Comparison of ENCODE assay signal across 10 mouse cellular contexts in genomic region chr14:79202722-79203362, GRCm38 (mm10). TPM values are rescaled to one million over a fixed set of nuclear protein-coding genes. Genes with fewer than 3 reads are reported as not detected.
DNase-seq lines count a peak whose midpoint lies in the region; ATAC-seq lines count a peak whose summit lies in the region.
"Had no signal": no experiment of that assay in that cellular context is flagged by ENCODE, and none has a peak within 500 bp of the region (broad histone marks: within the 10 kb centered on the region; RNA-seq: fewer than 3 reads in every experiment).

No protein-coding gene starts in this region.

- no peaks in the 10 kb centered on the region for H3K9me3 ChIP-seq in kidney, embryonic 15.5 days (replicated peaks)
- H3K9me3 ChIP-seq in hindbrain, embryonic 11.5 days (ENCODE audit: control insufficient read depth, low read length) = no peaks in the 10 kb centered on the region
- no peaks in the 10 kb centered on the region for H3K9me3 ChIP-seq in midbrain, embryonic 15.5 days

- WGBS in kidney, embryonic 15.5 days = 55% methylated on average over 4 of the region's 4 CpGs
- 46% methylated on average over 4 of the region's 4 CpGs for WGBS in hindbrain, embryonic 11.5 days
- WGBS in midbrain, embryonic 15.5 days = 23% methylated on average over 4 of the region's 4 CpGs

- H3K4me3 ChIP-seq in kidney, embryonic 15.5 days (replicated peaks) = no peak overlapping the region
- no peak overlapping the region for H3K4me3 ChIP-seq in hindbrain, embryonic 11.5 days (ENCODE audit: low read depth, low read length)
- H3K4me3 ChIP-seq in midbrain, embryonic 15.5 days = no peak overlapping the region

- no peak overlapping the region for H3K9ac ChIP-seq in kidney, embryonic 15.5 days
- H3K9ac ChIP-seq in hindbrain, embryonic 11.5 days (ENCODE audit: low read depth, low read length) = no peak overlapping the region
- H3K9ac ChIP-seq in midbrain, embryonic 15.5 days = no peak overlapping the region

- ATAC-seq in kidney, embryonic 15.5 days (replicated peaks; ENCODE audit: low FRiP score) = no peak
- peak; percentile 26; the same call in 1 of the 2 replicates for ATAC-seq in hindbrain, embryonic 11.5 days (ENCODE audit: low FRiP score)
- ATAC-seq in midbrain, embryonic 15.5 days (replicated peaks) = no peak
- ATAC-seq in CD4-positive, CD25-positive, alpha-beta regulatory T cell, adult 4 months = no peak

- no peaks in the 10 kb centered on the region for H3K36me3 ChIP-seq in kidney, embryonic 15.5 days
- no peaks in the 10 kb centered on the region for H3K36me3 ChIP-seq in hindbrain, embryonic 11.5 days (ENCODE audit: control insufficient read depth, insufficient read depth, low read length)
- H3K36me3 ChIP-seq in midbrain, embryonic 15.5 days (replicated peaks) = no peaks in the 10 kb centered on the region

- peak overlapping the region; percentile 48; the same call in 1 of the 2 replicates for H3K27ac ChIP-seq in kidney, embryonic 15.5 days
- peak overlapping the region; percentile 81 for H3K27ac ChIP-seq in hindbrain, embryonic 11.5 days (ENCODE audit: low read depth, low read length)
- peak overlapping the region; percentile 75 for H3K27ac ChIP-seq in midbrain, embryonic 15.5 days

- DNase-seq in kidney, adult 18-20 months = no peak
- DNase-seq in embryo, embryonic 9.5 days (ENCODE audit: extremely low spot score) = peak; percentile 37
- peak; percentile 44 for DNase-seq in hindbrain, embryonic 11.5 days (ENCODE audit: low spot score)
- DNase-seq in c-Kit-positive CD71-positive TER-119-positive erythroid progenitor cells, embryonic 14.5 days (ENCODE audit: low spot score) = no peak
- no peak for DNase-seq in gastrocnemius, postnatal 4 days (ENCODE audit: low spot score in 2 of 2)

- peak overlapping the region; percentile 21; the same call in 1 of the 2 replicates for H3K4me2 ChIP-seq in kidney, embryonic 15.5 days
- no peak overlapping the region for H3K4me2 ChIP-seq in hindbrain, embryonic 11.5 days (replicated peaks; ENCODE audit: low read depth, low read length)
- no peak overlapping the region; the same call in 1 of the 2 replicates for H3K4me2 ChIP-seq in midbrain, embryonic 15.5 days

- no peaks in the 10 kb centered on the region for H3K27me3 ChIP-seq in kidney, embryonic 15.5 days
- H3K27me3 ChIP-seq in hindbrain, embryonic 11.5 days (ENCODE audit: control insufficient read depth, insufficient read depth, low read length) = no peaks in the 10 kb centered on the region
- H3K27me3 ChIP-seq in midbrain, embryonic 15.5 days (replicated peaks) = no peaks in the 10 kb centered on the region

- H3K4me1 ChIP-seq in kidney, embryonic 15.5 days = peaks cover 25% of the 10 kb centered on the region
- H3K4me1 ChIP-seq in hindbrain, embryonic 11.5 days (replicated peaks; ENCODE audit: control insufficient read depth, insufficient read depth, low read length) = peaks cover 14% of the 10 kb centered on the region
- H3K4me1 ChIP-seq in midbrain, embryonic 15.5 days = peaks cover 27% of the 10 kb centered on the region

RNA-seq across cellular contexts. Expression of gene Zfp957, which starts 44.3 kb away (rescaled TPM):
- 0.14 TPM in 1 of 2 replicates, not detected in the other for polyA plus RNA-seq in kidney, embryonic 15.5 days (2015; fragmentation: Nextera tagmentation; extraction: Ambion mirVana)
- not detected in 2 replicates for polyA plus RNA-seq in hindbrain, embryonic 11.5 days (2014; fragmentation: Nextera tagmentation; extraction: Ambion mirVana)
- polyA plus RNA-seq in midbrain, embryonic 15.5 days (2015; fragmentation: Nextera tagmentation; extraction: Ambion mirVana) = 0.06 TPM in 1 of 2 replicates, not detected in the other
- polyA plus RNA-seq in CD4-positive, CD25-positive, alpha-beta regulatory T cell, adult 4 months (2017; shearing (Covaris generic)) = not detected
- not detected for total RNA-seq in gastrocnemius, postnatal 4 days (2021)
- total RNA-seq: granulocyte monocyte progenitor cell, adult 5-6 weeks; left cerebral cortex, postnatal 14 days had no signal

Comparison
In these comparisons a context has a peak if more than half of its experiments do, and no peak if none do; other contexts are left out.
1. DNase-seq: peak in embryo, embryonic 9.5 days (single experiment) and hindbrain, embryonic 11.5 days (single experiment); none in kidney, adult 18-20 months (single experiment), c-Kit-positive CD71-positive TER-119-positive erythroid progenitor cells, embryonic 14.5 days (single experiment) and gastrocnemius, postnatal 4 days (0 of 2).
2. Peak in every context shown above with its lines, with median percentiles within 50 percentile points of each other: H3K27ac ChIP-seq.